Mouse (Mus musculus) kidney, postnatal 10 days (tissue): ENCODE results near the gene Phf1.
A peak's percentile ranks its signal among the peaks of the same experiment; 100 is the strongest.
"Not testable (repeated sequence)": the region's sequence is repeated elsewhere in the genome, so short reads cannot be mapped to it uniquely, and the experiment has no call there.

ENCODE experiments used
- DNase-seq: peaks from one replicate; pipeline ENCODE4 v3.0.0; 2021; ENCODE audit warnings: mixed read lengths

Gene Phf1

GRCm38 (mm10) chr17:26951406-26951805, 18.6 kb downstream of the Phf1 start:
- peak; percentile 92 for DNase-seq

GRCm38 (mm10) chr17:26951952-26952877, 19.4 kb downstream of the Phf1 start:
- DNase-seq = no peak

- DNase-seq = no peak
Observed at GRCm38 (mm10) chr17:26953201-26953600, 20.3 kb downstream of the Phf1 start.

GRCm38 (mm10) chr17:26953726-26954125, 20.9 kb downstream of the Phf1 start:
- no peak for DNase-seq

- no peak for DNase-seq
Observed at GRCm38 (mm10) chr17:26956309-26956708, 23.5 kb downstream of the Phf1 start.

- DNase-seq = no peak
Observed at GRCm38 (mm10) chr17:26956895-26957294, 24.0 kb downstream of the Phf1 start.

GRCm38 (mm10) chr17:26957872-26958271, 25.0 kb downstream of the Phf1 start:
- DNase-seq = no peak

GRCm38 (mm10) chr17:26958880-26959279, 26.0 kb downstream of the Phf1 start:
- DNase-seq = no peak

GRCm38 (mm10) chr17:26959815-26960214, 27.0 kb downstream of the Phf1 start:
- no peak for DNase-seq

- DNase-seq = no peak
Observed at GRCm38 (mm10) chr17:26961572-26962240, 28.9 kb downstream of the Phf1 start.

- no peak for DNase-seq
Observed at GRCm38 (mm10) chr17:26966993-26967392, 34.1 kb downstream of the Phf1 start.

GRCm38 (mm10) chr17:26967477-26967876, 34.6 kb downstream of the Phf1 start:
- no peak for DNase-seq

GRCm38 (mm10) chr17:26968200-26968611, 35.4 kb downstream of the Phf1 start:
- no peak for DNase-seq

GRCm38 (mm10) chr17:26969257-26969656, 36.4 kb downstream of the Phf1 start:
- DNase-seq = no peak

GRCm38 (mm10) chr17:26970221-26970620, 37.4 kb downstream of the Phf1 start:
- DNase-seq = no peak

- DNase-seq = no peak
Observed at GRCm38 (mm10) chr17:26971247-26971905, 38.5 kb downstream of the Phf1 start.

GRCm38 (mm10) chr17:26972107-26972506, 39.3 kb downstream of the Phf1 start:
- no peak for DNase-seq

GRCm38 (mm10) chr17:26972703-26973574, 40.1 kb downstream of the Phf1 start, which contains the start of gene Zbtb9:
Gene Zbtb9 (plus strand): TSS chr17:26973167.
- peak; percentile 97 for DNase-seq

GRCm38 (mm10) chr17:26974547-26974946, 41.7 kb downstream of the Phf1 start:
- DNase-seq = no peak

GRCm38 (mm10) chr17:26975415-26975814, 42.6 kb downstream of the Phf1 start:
- DNase-seq = no peak

- not testable (repeated sequence) for DNase-seq
Observed at GRCm38 (mm10) chr17:26977354-26977753, 44.5 kb downstream of the Phf1 start.

GRCm38 (mm10) chr17:26979426-26979825, 46.6 kb downstream of the Phf1 start:
- DNase-seq = no peak
